Mouse (Mus musculus) embryonic stem cell, embryonic (primary cell): ENCODE measurements at regions not wholly inside any gene's neighbourhood (a gene's known extent, or its start where the extent isn't known, plus 50 kb on each side); places are given as distances from the start of the nearest gene placed in this dataset.
"Not testable (repeated sequence)": the region's sequence is repeated elsewhere in the genome, so short reads cannot be mapped to it uniquely, and the experiment has no call there.

Experiments used
- CTCF ChIA-PET, 4 experiments: fragments of 300-600 bp in 2 of 4; fragments of 350-600 bp in 2 of 4; sonication (Branson Sonifier 250); formaldehyde crosslinking; loops; one replicate each; lab custom pipeline; 2022; ENCODE audit warnings: inconsistent platforms in 2 of 4; lab: Charles Lee
- POLR2A ChIA-PET, 4 experiments: fragments of 300-600 bp in 2 of 4; fragments of 350-600 bp in 2 of 4; sonication (Branson Sonifier 250); formaldehyde crosslinking; loops; one replicate each; lab custom pipeline; 2022; ENCODE audit warnings: antibody characterized with exemption in 4 of 4, inconsistent platforms in 1 of 4; lab: Charles Lee

DNA sequence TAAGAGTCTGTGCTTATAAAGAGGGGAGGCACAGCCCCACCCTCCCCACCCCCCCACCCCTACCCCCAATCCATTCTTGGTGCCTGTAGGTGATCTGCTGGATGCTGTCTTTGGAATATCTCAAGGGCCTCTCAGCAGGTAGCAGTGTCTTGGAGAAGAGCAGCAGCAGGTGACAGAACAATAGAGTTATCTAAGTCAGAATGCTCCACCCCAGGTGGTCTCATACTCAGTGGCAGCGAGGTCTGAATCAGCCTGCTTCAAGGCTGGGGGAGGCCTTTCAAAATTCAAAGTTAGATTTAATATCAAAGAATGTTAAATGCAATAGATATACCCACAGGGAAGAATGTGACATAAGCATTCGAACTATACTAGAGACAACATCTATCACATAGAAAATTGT, 90.6 kb upstream of the Akr1e1 start:
- POLR2A ChIA-PET, CTCF ChIA-PET: not testable (repeated sequence)

GRCm38 (mm10) chr13:4666375-4667140, 57.6 kb upstream of the Akr1e1 start:
- POLR2A ChIA-PET: no interaction called here

GRCm38 (mm10) chr13:4663390-4663789, 54.4 kb upstream of the Akr1e1 start:
- CTCF ChIA-PET: no interaction called here
- POLR2A ChIA-PET: no interaction called here

More at GRCm38 (mm10) chr13:4666375-4667140, 57.6 kb upstream of the Akr1e1 start:
- CTCF ChIA-PET: interaction anchor here (0.6 to 1.5 kb wide), 12 partner anchors 8 to 1803 kb away, joined by 3 to 11 read pairs (median 4); no protein-coding TSS in a partner anchor

DNA sequence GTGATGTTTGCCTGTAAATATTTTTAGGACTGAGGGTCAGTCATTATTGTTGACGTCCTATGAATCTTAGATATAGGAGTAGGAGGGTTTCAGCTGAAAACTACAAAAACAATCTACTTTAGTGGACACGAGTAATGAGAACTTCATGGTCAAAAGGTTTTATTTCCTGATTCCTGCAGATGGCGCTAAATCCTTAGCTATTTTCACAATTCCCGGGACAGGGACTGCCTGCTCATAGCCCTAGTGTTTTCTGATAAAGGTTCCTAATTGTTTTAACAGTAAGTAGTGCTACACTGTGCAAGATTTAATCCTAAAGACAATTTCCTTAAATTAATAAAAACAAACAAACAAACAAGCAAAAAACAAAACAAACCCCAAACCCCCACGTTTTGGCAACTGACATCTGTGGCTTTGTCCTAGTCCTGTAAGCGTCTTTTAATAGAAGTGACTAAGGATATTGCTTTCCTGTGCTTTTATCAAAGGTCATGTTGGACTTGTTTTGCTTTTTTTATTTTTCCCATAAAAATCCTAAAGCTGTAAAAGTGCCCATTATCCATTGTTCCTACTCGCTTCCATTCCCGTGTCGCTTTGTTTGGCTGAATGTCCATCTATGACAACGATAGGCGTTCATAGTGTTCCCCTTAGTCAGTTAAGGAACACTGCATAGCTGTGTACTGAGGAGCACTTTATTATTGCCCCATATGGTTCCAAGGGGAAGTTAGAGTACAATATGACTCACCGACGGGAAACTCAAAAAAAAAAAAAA, 53.5 kb upstream of the Akr1e1 start:
- ChIA-PET POLR2A (no interaction called here), CTCF (interaction anchor here in 3 of 4 experiments (0.6 to 0.7 kb wide), 5 partner anchors 724 to 1807 kb away, joined by 3 to 7 read pairs (median 3); no protein-coding TSS in a partner anchor)
